Mouse (Mus musculus) embryonic fibroblast, embryonic 13.5 days (primary cell): ENCODE data around the gene Nr2e1.

Experiments used
- CTCF ChIP-seq: IDR thresholded peaks from 2 replicates; pipeline ENCODE4 v1.5.1; 2011; ENCODE audit warnings: mild to moderate bottlenecking, control low read depth, low read length, moderate library complexity, borderline replicate concordance; ENCODE audit not compliant: insufficient read depth
- POLR2A ChIP-seq: IDR thresholded peaks from 2 replicates; pipeline ENCODE4 v1.6.1; 2011; ENCODE audit warnings: low read depth, mild to moderate bottlenecking, control low read depth, low read length, moderate library complexity

DNA sequence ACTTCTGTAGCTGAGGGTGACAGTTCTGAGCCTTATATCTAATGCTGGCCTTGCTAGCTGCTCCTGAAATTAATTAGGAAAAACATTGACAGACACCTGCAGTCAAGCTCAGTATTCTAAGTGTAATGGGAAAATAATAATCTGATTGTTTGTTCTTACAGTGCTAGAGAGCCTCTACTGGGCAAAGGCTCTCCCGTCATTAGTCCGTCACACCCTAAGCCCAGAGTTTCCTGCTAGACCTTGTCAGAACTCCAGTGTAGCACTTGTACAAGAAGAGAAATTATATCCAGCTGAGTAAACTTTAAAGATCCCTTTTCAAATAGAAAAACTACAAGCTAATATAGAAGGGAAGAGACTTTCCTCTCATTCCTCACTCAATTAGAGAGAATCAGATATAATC, 60.5 kb downstream of the Nr2e1 start:
- no peak for TF ChIP-seq POLR2A
- no peak for TF ChIP-seq CTCF
